Mouse (Mus musculus): ENCODE data around the gene Sytl3. TPM values are rescaled to one million over a fixed set of nuclear protein-coding genes. Genes with fewer than 3 reads are reported as not detected.

The Sytl3 gene
- polyA plus RNA-seq, 1 experiment from 2014 or later, result 0.42 TPM

GRCm38 (mm10) chr17:6755176-6755575 lies 96.3 kb downstream of the Sytl3 start:
- Histone ChIP-seq H3K9ac (no peak overlapping the region), H3K27ac (no peak overlapping the region), H3K27me3 (no peaks in the 10 kb centered on the region), H3K36me3 (peaks cover 40% of the 10 kb centered on the region), H3K9me3 (no peaks in the 10 kb centered on the region), H3K4me3 (no peak overlapping the region), H3K4me2 (no peak overlapping the region), H3K4me1 (peaks cover 21% of the 10 kb centered on the region)
- 86% methylated on average over 9 of the region's 9 CpGs for WGBS
- no peak for ATAC-seq (ENCODE audit: insufficient number of reproducible peaks, low FRiP score, low TSS enrichment, low read depth)

GRCm38 (mm10) chr17:6755873-6756272 lies 97.0 kb downstream of the Sytl3 start:
- Histone ChIP-seq H3K9me3 (no peaks in the 10 kb centered on the region), H3K36me3 (peaks cover 35% of the 10 kb centered on the region), H3K27me3 (no peaks in the 10 kb centered on the region), H3K4me2 (no peak overlapping the region), H3K4me3 (no peak overlapping the region), H3K4me1 (peaks cover 17% of the 10 kb centered on the region), H3K27ac (no peak overlapping the region), H3K9ac (no peak overlapping the region)
- WGBS, result 66% methylated on average over 8 of the region's 8 CpGs
- no peak for ATAC-seq (ENCODE audit: insufficient number of reproducible peaks, low FRiP score, low TSS enrichment, low read depth)

DNA sequence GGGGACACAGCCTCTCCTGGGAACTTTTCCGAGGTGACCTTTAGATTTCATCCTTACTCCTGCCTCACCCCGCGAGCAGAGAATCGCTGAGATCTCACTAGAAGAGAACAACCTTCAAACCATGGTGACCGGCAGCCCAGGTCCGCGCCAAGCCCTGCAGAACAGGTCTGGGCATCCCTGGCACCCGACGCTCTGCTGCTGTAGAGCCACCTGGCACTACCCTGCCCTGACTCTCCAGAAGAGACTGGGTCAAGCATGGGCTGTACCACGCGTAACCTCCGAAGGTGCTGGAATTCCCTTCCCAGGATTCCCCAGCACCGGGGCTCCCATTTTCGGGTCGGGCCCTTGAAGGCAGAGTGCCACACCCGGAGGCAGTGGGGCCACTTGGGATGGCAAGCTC lies 99.0 kb downstream of the Sytl3 start:
- Histone ChIP-seq H3K27me3 (no peaks in the 10 kb centered on the region), H3K9me3 (no peaks in the 10 kb centered on the region), H3K27ac (no peak overlapping the region), H3K36me3 (peaks cover 27% of the 10 kb centered on the region), H3K4me1 (peaks cover 3% of the 10 kb centered on the region; the same call in 1 of the 2 replicates), H3K4me2 (no peak overlapping the region), H3K9ac (no peak overlapping the region), H3K4me3 (no peak overlapping the region)
- 87% methylated on average over 16 of the region's 16 CpGs for WGBS
- no peak for ATAC-seq (ENCODE audit: insufficient number of reproducible peaks, low FRiP score, low TSS enrichment, low read depth)

GRCm38 (mm10) chr17:6758845-6759244 lies 100.0 kb downstream of the Sytl3 start:
- H3K27ac ChIP-seq, result no peak overlapping the region
- no peak overlapping the region for H3K4me2 ChIP-seq
- 81% methylated on average over 8 of the region's 8 CpGs for WGBS

DNA sequence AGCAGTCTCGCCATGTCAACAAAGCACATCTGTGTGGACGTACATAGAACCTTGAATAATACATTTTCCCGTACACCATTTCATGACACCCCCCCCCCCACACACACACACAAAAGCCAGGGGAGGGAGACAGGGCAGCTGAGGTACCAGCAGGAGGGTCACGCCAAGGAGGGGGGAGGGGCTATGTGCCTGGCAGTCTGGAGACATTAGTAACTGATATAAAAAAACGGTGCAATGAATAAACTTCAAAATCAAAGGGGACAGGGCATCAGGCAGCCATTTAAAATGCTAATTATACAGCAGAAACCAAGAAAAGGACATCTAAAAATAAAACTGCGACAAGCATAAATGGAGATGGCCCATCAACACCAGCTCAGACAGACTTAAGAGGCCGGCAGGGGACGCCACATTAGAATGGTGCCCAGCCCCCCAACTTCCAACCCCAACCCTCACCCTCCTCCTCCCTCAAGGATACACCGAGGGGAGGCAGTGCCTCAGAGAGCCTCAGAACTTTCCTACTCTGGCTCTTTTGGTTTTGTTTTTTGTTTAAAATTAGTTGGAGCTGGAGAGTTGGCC lies 100.9 kb downstream of the Sytl3 start:
- Histone ChIP-seq H3K27me3 (no peaks in the 10 kb centered on the region), H3K4me1 (peaks cover 3% of the 10 kb centered on the region; the same call in 1 of the 2 replicates), H3K36me3 (peaks cover 12% of the 10 kb centered on the region), H3K27ac (no peak overlapping the region), H3K4me3 (no peak overlapping the region), H3K9ac (no peak overlapping the region), H3K9me3 (no peaks in the 10 kb centered on the region), H3K4me2 (no peak overlapping the region)
- no peak for ATAC-seq (ENCODE audit: insufficient number of reproducible peaks, low FRiP score, low TSS enrichment, low read depth)
- 56% methylated on average over 9 of the region's 9 CpGs for WGBS

More at GRCm38 (mm10) chr17:6758845-6759244, 100.0 kb downstream of the Sytl3 start:
- ATAC-seq (ENCODE audit: insufficient number of reproducible peaks, low FRiP score, low TSS enrichment, low read depth), result no peak
- Histone ChIP-seq H3K27me3 (no peaks in the 10 kb centered on the region), H3K9me3 (no peaks in the 10 kb centered on the region), H3K9ac (no peak overlapping the region), H3K36me3 (peaks cover 19% of the 10 kb centered on the region), H3K4me1 (peaks cover 3% of the 10 kb centered on the region; the same call in 1 of the 2 replicates), H3K4me3 (no peak overlapping the region)

DNA sequence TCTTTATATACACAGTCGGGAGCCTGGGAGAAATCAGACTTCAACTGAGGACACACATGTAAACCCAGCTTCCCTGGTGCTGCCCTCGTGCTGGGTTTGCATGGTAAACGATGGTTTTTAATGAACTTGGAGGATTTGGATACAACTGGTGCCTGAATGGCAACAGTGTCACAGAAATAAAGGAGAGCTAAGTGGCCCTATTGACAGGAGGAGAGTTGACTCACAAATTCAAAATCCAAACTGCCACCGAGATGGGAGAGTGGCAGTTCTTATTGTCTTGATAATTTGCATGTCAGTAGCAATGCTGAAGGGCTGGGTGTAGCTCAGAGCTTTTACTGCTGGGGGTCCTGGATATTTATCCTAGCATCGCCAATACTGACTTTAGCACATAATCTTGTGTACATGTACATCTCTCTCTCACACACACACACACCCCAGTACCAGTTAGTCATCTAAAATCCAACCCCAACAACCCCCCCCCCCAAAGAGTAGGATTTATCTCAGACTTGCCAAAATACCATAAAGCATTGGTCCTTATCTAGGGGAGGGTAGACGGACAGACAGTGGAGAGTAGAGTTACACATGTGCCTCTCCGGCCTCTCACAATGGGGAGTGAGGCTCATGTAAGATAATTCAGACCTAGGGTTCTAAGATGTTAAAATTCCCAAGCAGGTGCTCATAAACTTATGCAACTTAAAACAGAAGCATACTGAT lies 104.8 kb downstream of the Sytl3 start:
- Histone ChIP-seq H3K9me3 (no peaks in the 10 kb centered on the region), H3K9ac (no peak overlapping the region), H3K36me3 (no peaks in the 10 kb centered on the region), H3K27me3 (no peaks in the 10 kb centered on the region), H3K27ac (no peak overlapping the region), H3K4me3 (no peak overlapping the region), H3K4me2 (no peak overlapping the region), H3K4me1 (peaks cover 3% of the 10 kb centered on the region; the same call in 1 of the 2 replicates)
- ATAC-seq (ENCODE audit: insufficient number of reproducible peaks, low FRiP score, low TSS enrichment, low read depth), result no peak
- 62% methylated on average over 7 of the region's 7 CpGs for WGBS

DNA sequence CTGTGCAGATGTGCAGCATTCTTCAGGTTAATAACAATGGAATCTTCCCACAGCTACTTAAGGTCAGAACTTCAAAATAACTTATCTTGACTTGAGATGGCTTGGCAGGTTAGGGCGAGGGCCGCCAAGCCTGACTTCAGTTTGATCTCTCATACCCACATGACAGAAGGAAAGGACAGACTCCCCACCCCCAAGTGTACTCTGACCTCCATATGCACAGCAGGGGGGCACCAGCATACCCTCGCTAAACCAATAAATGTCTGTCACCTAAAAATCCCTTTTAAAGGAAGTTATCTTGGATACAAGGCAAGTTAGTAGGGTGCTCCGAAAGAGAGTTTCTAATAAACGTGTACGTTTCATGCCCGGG lies 105.3 kb downstream of the Sytl3 start:
- Histone ChIP-seq H3K27me3 (no peaks in the 10 kb centered on the region), H3K4me1 (peaks cover 3% of the 10 kb centered on the region; the same call in 1 of the 2 replicates), H3K4me3 (no peak overlapping the region), H3K36me3 (no peaks in the 10 kb centered on the region), H3K27ac (no peak overlapping the region), H3K4me2 (no peak overlapping the region), H3K9me3 (no peaks in the 10 kb centered on the region), H3K9ac (no peak overlapping the region)
- WGBS, result 52% methylated on average over 7 of the region's 7 CpGs
- no peak for ATAC-seq (ENCODE audit: insufficient number of reproducible peaks, low FRiP score, low TSS enrichment, low read depth)

GRCm38 (mm10) chr17:6764730-6765129 lies 105.8 kb downstream of the Sytl3 start:
- Histone ChIP-seq H3K9me3 (no peaks in the 10 kb centered on the region), H3K9ac (no peak overlapping the region), H3K27ac (no peak overlapping the region), H3K27me3 (no peaks in the 10 kb centered on the region), H3K4me1 (peaks cover 3% of the 10 kb centered on the region; the same call in 1 of the 2 replicates), H3K4me2 (no peak overlapping the region), H3K36me3 (no peaks in the 10 kb centered on the region), H3K4me3 (no peak overlapping the region)
- 91% methylated on average over 4 of the region's 4 CpGs for WGBS
- no peak for ATAC-seq (ENCODE audit: insufficient number of reproducible peaks, low FRiP score, low TSS enrichment, low read depth)

DNA sequence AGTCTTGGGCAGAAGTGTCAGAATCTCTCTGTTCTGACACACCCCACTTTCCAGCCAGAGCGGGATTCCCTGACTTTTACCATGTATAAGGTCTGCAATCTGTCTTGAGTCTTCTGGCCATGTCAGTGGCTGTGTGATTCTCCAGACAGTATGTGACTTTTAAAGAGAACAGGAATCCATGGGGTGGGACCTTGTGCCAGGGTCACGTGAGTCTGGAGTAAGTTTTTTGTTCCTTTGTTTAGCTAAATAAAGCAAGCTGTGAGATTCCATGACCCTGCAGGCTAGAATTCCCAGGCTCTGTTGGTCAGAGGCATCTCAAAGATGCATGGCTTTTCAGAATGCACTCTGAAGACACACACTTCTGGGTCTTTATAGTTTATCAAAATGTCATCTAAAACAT lies 107.0 kb downstream of the Sytl3 start:
- Histone ChIP-seq H3K36me3 (no peaks in the 10 kb centered on the region), H3K4me3 (no peak overlapping the region), H3K4me1 (0 out of 2 replicates have a peak, but pooled peaks cover 6% of the 10 kb centered on the region), H3K9ac (no peak overlapping the region), H3K27ac (no peak overlapping the region), H3K4me2 (no peak overlapping the region), H3K27me3 (no peaks in the 10 kb centered on the region), H3K9me3 (no peaks in the 10 kb centered on the region)
- 59% methylated on average over 2 of the region's 2 CpGs for WGBS
- no peak for ATAC-seq (ENCODE audit: insufficient number of reproducible peaks, low FRiP score, low TSS enrichment, low read depth)

DNA sequence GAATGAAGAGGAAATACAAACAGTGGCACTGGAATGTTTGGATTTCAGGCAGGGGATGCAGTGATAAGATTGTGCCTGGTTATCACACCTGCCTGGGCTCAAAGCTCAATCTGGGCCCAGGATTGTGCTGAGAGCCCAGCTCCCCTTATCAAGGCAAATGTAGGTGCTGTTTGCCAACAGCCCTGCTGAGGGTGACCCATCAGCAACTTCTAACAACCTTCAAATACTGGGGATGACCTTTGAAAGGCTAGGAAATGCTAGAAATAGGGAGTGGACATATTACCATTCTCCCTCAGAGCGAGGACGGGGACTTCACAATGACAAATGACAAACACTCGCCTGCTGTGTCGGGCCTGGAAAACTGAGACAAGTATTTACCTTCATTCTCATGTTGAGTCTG lies 107.9 kb downstream of the Sytl3 start:
- 85% methylated on average over 4 of the region's 4 CpGs for WGBS
- H3K27me3 ChIP-seq, result no peaks in the 10 kb centered on the region
- no peak for ATAC-seq (ENCODE audit: insufficient number of reproducible peaks, low FRiP score, low TSS enrichment, low read depth)
- H3K4me2 ChIP-seq, result no peak overlapping the region
- H3K27ac ChIP-seq, result no peak overlapping the region
- no peaks in the 10 kb centered on the region for H3K9me3 ChIP-seq
- H3K9ac ChIP-seq, result no peak overlapping the region
- peaks cover 6% of the 10 kb centered on the region; the same call in 1 of the 2 replicates for H3K4me1 ChIP-seq
- no peak overlapping the region for H3K4me3 ChIP-seq
- no peaks in the 10 kb centered on the region for H3K36me3 ChIP-seq

- peaks cover 9% of the 10 kb centered on the region; the same call in 1 of the 2 replicates for H3K4me1 ChIP-seq
- H3K27me3 ChIP-seq, result no peaks in the 10 kb centered on the region
- H3K9me3 ChIP-seq, result no peaks in the 10 kb centered on the region
- H3K4me2 ChIP-seq, result no peak overlapping the region
- no peaks in the 10 kb centered on the region for H3K36me3 ChIP-seq
- 59% methylated on average over 5 of the region's 5 CpGs for WGBS
- H3K4me3 ChIP-seq, result no peak overlapping the region
- no peak overlapping the region for H3K9ac ChIP-seq
- H3K27ac ChIP-seq, result no peak overlapping the region
- ATAC-seq (ENCODE audit: insufficient number of reproducible peaks, low FRiP score, low TSS enrichment, low read depth), result no peak
These were observed 108.9 kb downstream of the Sytl3 start for GRCm38 (mm10) chr17:6767771-6768170.

DNA sequence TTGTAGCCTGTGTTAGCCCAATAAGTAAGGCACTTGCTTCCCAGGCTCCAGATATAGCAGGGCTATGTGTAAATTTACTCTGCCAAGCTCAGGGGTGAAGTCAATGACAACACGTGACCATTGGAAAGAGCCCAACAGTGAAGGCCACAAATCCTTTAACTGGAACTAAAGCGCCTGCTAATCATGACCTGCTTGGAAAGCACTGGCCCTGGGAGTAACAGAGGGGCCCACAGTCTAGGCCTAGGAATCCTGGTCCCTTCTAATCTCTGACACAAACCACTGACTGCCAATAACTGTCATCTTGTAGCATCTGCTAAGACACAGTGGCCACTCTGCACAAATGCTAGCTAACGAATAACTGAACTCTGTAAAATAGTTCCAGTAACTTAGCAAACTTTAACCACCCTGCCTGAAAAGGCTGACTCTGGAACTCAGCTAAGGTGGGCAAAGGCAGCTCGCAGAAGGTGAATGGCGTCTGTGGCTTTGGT lies 109.5 kb downstream of the Sytl3 start:
- no peak for ATAC-seq (ENCODE audit: insufficient number of reproducible peaks, low FRiP score, low TSS enrichment, low read depth)
- 84% methylated on average over 5 of the region's 5 CpGs for WGBS
- Histone ChIP-seq H3K27ac (no peak overlapping the region), H3K9me3 (no peaks in the 10 kb centered on the region), H3K27me3 (no peaks in the 10 kb centered on the region), H3K4me2 (no peak overlapping the region), H3K4me1 (peaks cover 9% of the 10 kb centered on the region; the same call in 1 of the 2 replicates), H3K9ac (no peak overlapping the region), H3K36me3 (no peaks in the 10 kb centered on the region), H3K4me3 (no peak overlapping the region)

All from limb, embryonic 15.5 days (tissue).